Mouse (Mus musculus) right cerebral cortex, adult 2 months (tissue): ENCODE data around the gene E130311K13Rik.
A peak's percentile ranks its signal among the peaks of the same experiment; 100 is the strongest.

Experiments used
- DNase-seq, 2 experiments: peaks; one replicate each; pipeline ENCODE4 v3.0.0; 2021 to 2022; ENCODE audit warnings: low spot score in 2 of 2

Gene E130311K13Rik

DNA sequence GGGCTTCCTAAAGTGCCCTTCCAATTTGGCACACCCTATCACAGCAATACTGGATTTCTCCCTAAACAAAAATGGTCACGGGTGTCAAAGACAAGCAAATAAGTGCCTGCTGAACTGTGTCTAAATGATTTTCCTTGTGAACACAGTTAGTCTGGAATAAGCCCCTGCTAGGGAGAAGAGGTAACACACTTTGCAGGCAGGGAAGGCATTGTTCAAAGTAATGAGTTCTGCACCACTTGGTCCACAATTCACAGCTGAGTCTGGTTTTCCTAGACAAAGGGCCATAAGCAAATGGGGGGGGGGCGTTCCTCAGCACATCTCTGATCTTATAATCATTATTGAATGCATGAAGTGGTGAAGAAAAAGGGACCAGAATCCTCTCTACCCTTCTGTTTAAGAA, 33.5 kb downstream of the E130311K13Rik start:
- DNase-seq: no peak

DNA sequence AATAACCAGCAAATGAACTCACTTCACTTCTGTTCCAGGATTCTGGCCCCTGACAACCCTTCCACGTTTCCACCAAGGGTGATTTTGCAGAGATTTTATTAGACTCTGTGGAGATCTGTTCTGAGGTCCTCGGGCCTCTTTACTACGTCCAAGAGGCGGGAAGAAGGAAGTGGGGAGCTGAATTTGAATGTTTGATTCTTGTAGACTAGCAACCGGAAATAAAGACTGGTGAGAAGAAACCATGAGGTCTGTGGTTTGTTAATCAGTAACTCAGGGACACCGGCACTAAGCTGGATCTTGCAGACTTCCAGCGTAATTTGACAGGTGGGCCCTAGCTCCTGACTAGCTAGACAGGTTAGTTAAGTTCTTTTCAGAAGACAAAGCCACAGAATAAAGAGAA, 35.6 kb downstream of the E130311K13Rik start:
- DNase-seq: no peak

GRCm38 (mm10) chr3:63892154-63892553, 37.1 kb downstream of the E130311K13Rik start:
- DNase-seq: no peak

DNA sequence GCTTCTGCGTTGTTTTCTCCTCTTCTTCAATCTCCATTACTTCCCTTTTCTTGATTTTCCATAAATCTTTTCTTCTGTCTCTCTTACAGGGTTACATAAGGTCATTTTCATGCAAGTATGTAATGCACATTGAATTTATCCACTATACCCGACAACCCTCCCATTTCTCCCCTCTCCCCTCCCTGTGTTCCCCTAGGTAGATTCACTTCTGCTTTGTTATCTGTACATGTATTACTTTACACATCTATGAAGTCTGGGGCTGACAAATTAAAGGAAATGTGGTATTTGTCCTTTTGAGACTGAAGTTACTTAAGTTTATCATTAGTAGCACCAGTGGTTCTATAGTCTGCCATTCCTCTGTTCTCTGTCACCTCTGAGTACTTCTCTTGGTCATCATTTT, 48.2 kb downstream of the E130311K13Rik start:
- DNase-seq: no peak

DNA sequence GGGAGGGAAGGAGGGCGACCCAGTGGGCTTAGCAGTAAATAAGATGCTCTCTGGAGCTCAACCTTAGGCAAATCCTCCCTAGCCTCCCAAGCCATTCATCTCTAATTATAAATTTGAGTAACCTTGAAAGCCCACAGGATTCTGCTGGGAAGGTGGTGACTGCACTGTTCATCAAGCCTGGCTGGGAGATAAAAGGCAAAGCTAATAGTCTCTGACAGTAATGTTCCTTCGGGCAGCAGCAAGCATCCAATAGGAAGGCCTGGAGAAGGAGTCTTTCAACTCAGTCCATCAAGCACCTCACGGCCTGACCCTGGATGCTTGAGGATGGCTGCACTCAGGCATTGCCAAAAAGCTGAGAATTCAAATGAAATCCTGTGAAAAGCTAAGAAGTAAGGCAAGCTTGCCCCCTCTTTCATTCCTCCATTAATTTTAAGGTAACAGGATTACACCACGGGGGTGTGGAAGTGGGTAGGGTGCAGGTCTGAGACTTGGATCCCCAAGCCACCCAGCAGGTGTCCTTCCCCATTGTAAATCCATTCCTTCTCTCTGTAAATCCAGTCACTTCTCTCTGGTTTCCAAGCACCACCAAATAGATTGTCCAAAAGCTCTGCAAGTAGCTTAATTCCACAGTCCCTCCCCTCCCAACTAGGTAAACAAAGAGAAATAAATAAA, 50.1 kb downstream of the E130311K13Rik start:
- no peak for DNase-seq

- no peak for DNase-seq
These were observed 56.5 kb downstream of the E130311K13Rik start for GRCm38 (mm10) chr3:63872818-63873217.

DNA sequence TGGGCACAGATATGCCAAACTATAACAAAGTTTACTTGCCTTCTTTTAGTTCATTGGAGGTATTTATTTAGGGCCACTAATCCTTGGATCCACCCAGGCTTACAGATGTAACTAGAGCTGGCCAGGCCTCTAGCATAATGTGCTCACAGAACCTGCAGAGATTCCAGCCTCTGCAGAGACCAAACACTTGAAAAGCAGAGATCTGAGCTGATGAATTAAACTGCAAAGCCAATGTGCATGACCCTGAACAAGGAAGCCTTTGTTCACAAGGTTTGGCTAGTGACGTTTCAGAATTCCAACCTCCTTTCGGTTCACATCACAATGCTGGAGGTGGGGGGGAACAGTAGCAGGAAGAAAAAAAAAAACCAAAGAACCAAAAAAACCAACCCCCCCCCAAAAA, 58.0 kb downstream of the E130311K13Rik start:
- no peak for DNase-seq

GRCm38 (mm10) chr3:63868285-63868684, 61.0 kb downstream of the E130311K13Rik start:
- DNase-seq: peak; percentile 56 to 82

GRCm38 (mm10) chr3:63865069-63865468, 64.2 kb downstream of the E130311K13Rik start:
- DNase-seq: no peak
